Mouse (Mus musculus) thymus, adult 2 months (tissue): ENCODE results near the gene Magea4. TPM values are rescaled to one million over a fixed set of nuclear protein-coding genes. Genes with fewer than 3 reads are reported as not detected.

Experiments used
- DNase-seq: peaks from one replicate; pipeline ENCODE4 v3.0.0; 2021
- H3K27ac ChIP-seq: fragments of 200-500 bp; 2 replicates; pipeline ENCODE4 v1.5.1; 2012; ENCODE audit warnings: low read length, control low read depth; ENCODE audit not compliant: control insufficient read depth, insufficient read depth
- H3K27me3 ChIP-seq: fragments of 200-500 bp; 2 replicates; pipeline ENCODE4 v1.6.1; 2012; ENCODE audit warnings: mild to moderate bottlenecking, low read length, moderate library complexity, mixed read lengths; ENCODE audit not compliant: control insufficient read depth, insufficient read depth
- H3K36me3 ChIP-seq: fragments of 200-500 bp; 2 replicates; pipeline ENCODE4 v1.6.1; 2012; ENCODE audit warnings: mild to moderate bottlenecking, low read length, moderate library complexity; ENCODE audit not compliant: control insufficient read depth, insufficient read depth
- H3K4me1 ChIP-seq: fragments of 200-500 bp; replicated peaks from 2 replicates; pipeline ENCODE4 v1.6.1; 2012; ENCODE audit warnings: low read length; ENCODE audit not compliant: control insufficient read depth, insufficient read depth
- H3K4me3 ChIP-seq: fragments of 200-500 bp; 2 replicates; pipeline ENCODE4 v1.5.1; 2012; ENCODE audit warnings: mild to moderate bottlenecking, low read length, control low read depth, moderate library complexity; ENCODE audit not compliant: control insufficient read depth, insufficient read depth
- CTCF ChIP-seq: fragments of 200-500 bp; IDR thresholded peaks from 2 replicates; pipeline ENCODE4 v1.5.1; 2012; ENCODE audit warnings: mild to moderate bottlenecking, control low read depth, low read length, moderate library complexity, borderline replicate concordance; ENCODE audit not compliant: control insufficient read depth, poor library complexity, insufficient read depth; ENCODE audit errors: extremely low read depth
- POLR2A ChIP-seq: fragments of 200-500 bp; IDR thresholded peaks from 2 replicates; pipeline ENCODE4 v1.6.1; 2012; ENCODE audit warnings: mild to moderate bottlenecking, low read length, control low read depth, moderate library complexity; ENCODE audit not compliant: control insufficient read depth, poor library complexity, insufficient read depth; ENCODE audit errors: extremely low read depth
- WGBS: fragments of 180-500 bp; shearing (Covaris S2); methylation state at CpG from one replicate; pipeline ENCODE4 v1.1.7; 2018; 5-methylcytosine and 5-hydroxymethylcytosine counted together
- polyA plus RNA-seq: library from polyadenylated mRNA; depleted of rRNA; stranded (reverse); fragments of >200 nt; gene quantifications from 2 replicates; pipeline ENCODE4 v1.2.3, GENCODE M21; 2012; rRNA removed

The Magea4 gene
- polyA plus RNA-seq, result not detected in 2 replicates

DNA sequence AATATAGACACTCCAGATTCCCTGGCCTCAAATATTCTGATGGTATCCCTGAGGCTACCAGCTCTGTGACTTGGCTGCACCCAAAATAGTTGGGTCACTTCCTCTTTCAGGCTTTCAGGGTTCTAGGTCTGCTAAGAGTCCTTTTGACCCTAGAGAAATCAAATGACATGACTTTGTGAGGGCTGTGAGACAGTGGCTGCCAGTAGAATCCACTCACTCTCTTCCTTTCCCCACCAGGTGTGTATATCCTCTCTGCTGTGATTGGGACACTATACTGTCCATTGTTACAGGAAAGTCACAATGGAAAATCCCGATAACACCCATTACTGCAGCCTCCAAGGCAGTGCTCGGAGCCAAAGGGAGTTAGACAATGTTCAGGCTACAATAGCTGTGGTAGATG is at the start of gene Magea4:
Gene Magea4, plus strand, starts transcription at position 301 of the 400 bp plus-strand sequence.
- no peak for DNase-seq
- H3K27me3 ChIP-seq, result no peaks in the 10 kb centered on the region
- no peaks in the 10 kb centered on the region for H3K4me1 ChIP-seq
- H3K36me3 ChIP-seq, result no peaks in the 10 kb centered on the region
- TF ChIP-seq CTCF (no peak), POLR2A (no peak)
- 92% methylated on average over 2 of the region's 2 CpGs for WGBS
- H3K4me3 ChIP-seq, result no peak within 1 kb of the TSS
- H3K27ac ChIP-seq, result no peak within 1 kb of the TSS

DNA sequence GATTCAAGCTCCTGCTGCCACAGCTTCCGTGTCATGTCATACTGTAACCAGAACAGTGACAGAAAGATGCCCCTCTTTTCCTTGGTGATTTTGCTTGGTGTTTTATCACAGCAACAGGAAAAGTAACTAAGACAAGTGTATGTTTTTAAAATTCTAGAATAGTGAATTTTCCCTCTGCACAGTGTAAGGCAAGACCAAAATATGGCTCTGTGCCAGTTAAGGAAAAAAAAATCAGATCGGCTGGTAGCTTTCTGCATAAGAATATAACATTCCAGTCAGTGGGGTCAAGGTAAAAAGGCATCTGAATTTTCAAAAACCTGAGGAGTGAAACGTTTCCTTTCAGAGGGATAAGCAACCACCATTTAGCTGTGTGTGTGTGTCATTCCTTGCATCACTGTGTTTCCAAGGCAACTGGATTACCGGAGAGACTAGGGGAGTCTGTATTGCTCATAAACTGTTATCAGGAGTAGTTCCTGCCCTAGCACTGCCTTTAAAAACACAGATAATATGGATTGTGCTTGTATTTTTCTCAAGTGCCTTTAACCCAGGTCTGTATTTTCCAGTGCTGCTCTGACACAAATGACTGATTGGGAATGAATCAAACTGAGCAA is 18.8 kb upstream of the Magea4 start:
- 63% methylated on average over 4 of the region's 4 CpGs for WGBS
- H3K27me3 ChIP-seq, result no peaks in the 10 kb centered on the region
- H3K36me3 ChIP-seq, result no peaks in the 10 kb centered on the region
- H3K4me1 ChIP-seq, result no peaks in the 10 kb centered on the region
- no peak overlapping the region for H3K4me3 ChIP-seq
- TF ChIP-seq CTCF (no peak), POLR2A (no peak)
- no peak for DNase-seq
- H3K27ac ChIP-seq, result no peak overlapping the region

- Histone ChIP-seq H3K4me1 (no peaks in the 10 kb centered on the region; the same call in 1 of the 2 replicates), H3K27ac (no peak overlapping the region), H3K4me3 (no peak overlapping the region), H3K36me3 (no peaks in the 10 kb centered on the region), H3K27me3 (no peaks in the 10 kb centered on the region)
- no peak for TF ChIP-seq CTCF
- TF ChIP-seq POLR2A, result no peak
- no peak for DNase-seq
- 26% methylated on average over 10 of the region's 11 CpGs for WGBS
Measured at GRCm38 (mm10) chrX:72270637-72271036, 48.8 kb downstream of the Magea4 start.

Other genes starting within 250 kb of the Magea4 start
- not detected in 2 replicates for gene Fate1, start 249.0 kb upstream of the Magea4 start, polyA plus RNA-seq
- gene Cnga2, start 230.2 kb upstream of the Magea4 start, polyA plus RNA-seq, result 0.84 and 0.96 TPM in 2 replicates
- 0.70 and 0.97 TPM in 2 replicates for gene Gabre, start 52.8 kb downstream of the Magea4 start, polyA plus RNA-seq
- not detected in 2 replicates for gene Magea10, start 164.8 kb downstream of the Magea4 start, polyA plus RNA-seq